Mouse (Mus musculus) brain, embryonic 18.5 days (tissue): ENCODE data around the gene Tob2.

Experiments
- DNase-seq: peaks from one replicate; pipeline ENCODE4 v3.0.0-alpha.2; 2012; ENCODE audit warnings: low read depth, low spot score

The Tob2 gene

DNA sequence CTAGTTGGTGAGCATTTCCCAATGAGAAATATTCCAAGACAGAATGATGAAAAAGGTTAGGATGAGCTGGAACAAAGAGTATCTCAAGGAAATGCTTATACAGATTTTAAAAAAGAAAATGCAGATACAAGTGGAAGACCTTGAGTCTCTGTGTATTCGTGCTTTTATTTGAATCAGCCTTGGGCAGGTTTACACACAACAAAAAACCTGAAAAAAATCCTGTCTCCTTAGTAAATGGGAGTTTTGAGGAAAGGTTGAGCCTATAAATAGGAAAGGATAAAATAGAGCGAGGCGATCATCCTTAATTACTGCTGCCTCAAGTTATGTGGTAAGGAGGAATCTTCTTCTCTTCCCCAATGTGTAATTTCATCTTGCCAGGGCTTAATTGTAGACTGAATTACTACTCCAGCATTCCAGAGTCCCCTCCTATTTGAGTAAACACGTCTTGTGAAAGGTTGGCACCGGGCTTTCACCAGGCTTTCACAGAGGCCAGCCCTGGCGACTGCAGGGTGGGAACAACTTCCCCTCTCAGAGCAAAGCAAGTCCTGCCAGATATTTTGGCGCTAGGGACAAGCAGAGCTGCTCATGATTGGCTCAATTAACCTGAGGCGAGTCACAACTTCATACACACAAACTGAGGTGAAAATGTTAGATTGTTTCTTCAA, 2.0 kb upstream of the Tob2 start:
- DNase-seq = no peak

DNA sequence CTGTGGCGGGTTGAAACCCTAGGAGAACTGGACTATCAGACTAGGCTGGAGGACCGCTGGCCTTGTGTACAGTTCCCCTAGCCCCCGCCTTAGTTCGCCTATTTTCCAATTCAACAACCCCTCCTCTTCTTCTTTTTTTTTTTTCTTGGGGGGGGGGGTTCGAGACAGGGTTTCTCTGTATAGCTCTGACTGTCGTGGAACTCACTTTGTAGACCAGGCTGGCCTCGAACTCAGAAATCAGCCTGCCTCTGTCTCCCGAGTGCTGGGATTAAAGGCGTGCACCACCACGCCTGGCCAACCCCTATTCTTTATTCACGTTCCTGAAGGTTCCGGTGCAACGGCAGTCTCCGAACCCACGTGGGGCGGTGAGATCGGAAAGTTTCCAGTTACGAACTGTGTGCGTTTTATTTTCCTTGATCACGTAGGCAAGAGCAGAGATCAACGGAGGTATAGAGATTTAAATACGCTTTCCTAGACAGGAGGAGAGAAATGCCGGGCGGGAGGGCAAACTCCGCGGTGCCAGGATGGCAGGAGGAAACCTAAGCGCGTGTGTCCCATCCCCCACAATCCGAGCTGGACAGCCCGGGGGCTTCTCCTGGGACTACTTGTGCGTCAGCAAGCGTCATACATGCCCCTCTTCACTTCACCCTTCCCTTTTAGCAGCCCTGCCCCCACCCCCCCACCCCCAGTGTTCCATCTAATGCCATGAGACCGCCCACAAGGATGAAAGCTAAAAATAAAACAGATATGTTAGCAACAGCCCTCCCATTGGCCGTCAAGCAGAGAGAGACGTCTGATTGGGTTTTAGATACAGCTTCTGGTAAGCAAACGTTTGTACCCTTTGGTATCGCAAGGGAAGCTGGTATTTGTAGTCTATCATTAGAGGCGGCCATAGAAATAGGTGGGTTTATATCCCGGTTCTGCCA, 997 bp upstream of the Tob2 start:
- DNase-seq = peak; percentile 97

DNA sequence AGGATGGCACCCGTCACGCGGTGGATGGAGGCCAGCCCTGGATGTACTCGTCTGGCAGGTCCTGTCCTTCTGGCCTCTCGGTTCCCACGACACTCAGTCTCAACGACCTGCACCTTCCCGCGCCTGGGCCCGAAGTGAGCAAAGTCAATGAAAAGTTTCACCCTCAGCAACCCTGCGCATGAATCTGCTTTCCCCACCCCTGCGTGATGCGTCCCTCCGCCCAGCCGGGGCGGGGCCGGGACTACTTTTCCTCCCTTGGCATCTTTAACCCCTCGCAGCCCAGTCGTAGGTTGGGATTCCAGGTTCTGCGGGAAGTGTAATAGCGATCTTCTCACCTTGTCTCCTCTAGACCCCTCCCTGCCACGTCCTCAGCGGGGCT, 469 bp downstream of the Tob2 start:
- no peak for DNase-seq

DNA sequence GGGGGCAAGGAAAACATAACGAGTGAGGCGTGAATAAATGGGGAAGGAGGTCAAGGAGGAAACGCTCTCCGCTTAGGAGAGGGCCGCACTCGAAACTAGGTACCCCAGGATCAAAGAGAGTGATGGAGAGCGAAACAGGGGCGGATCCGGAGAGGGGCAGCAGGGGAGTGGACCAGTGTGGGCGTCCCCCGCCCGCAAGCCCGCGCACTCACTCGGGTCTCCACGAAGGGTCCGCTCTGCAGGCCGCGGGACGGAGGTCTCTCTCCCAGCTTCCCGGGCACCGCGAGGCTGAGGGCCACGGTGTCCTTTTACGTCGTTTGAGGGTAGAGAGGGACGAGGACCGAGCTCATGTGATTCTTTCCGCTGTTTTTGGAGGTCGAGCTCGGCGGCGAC, 876 bp downstream of the Tob2 start:
- DNase-seq = no peak

DNA sequence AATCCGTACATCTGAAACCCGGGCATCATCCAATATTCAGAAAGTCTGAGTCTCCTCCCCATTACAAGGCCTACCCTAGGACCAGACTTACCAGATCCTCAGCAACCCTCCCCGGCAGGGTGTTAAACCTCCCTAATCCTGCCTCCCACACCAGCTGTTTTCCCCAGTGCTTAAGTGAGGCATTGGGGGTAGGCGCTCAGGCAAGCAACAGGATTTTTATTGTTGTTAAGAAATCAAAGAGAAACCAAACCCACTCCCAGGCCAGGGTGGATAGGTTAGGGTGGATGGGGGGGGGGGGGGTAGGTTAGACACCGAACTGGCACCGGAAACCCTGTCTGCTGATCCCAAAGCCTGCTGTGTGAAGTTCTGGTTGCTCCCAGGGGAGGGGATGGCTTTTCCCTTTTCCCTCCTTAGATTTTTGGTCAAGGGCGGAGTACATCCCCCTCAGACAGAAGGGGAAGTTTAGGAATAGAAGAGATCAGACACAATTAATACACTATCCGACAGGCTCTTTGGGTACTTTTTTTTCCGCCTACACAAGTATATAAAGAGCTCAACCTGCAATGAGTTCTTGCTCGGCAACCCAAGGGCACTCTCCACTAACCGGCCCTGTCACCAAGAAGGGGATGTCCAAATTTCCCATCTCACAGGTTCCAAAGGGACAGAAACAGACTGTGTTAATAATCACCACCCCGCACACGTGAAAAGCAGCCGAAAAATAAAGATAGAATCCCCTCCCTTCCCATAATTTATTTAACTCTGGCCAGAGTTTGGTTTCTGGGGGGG, 1.5 kb downstream of the Tob2 start:
- DNase-seq = no peak

DNA sequence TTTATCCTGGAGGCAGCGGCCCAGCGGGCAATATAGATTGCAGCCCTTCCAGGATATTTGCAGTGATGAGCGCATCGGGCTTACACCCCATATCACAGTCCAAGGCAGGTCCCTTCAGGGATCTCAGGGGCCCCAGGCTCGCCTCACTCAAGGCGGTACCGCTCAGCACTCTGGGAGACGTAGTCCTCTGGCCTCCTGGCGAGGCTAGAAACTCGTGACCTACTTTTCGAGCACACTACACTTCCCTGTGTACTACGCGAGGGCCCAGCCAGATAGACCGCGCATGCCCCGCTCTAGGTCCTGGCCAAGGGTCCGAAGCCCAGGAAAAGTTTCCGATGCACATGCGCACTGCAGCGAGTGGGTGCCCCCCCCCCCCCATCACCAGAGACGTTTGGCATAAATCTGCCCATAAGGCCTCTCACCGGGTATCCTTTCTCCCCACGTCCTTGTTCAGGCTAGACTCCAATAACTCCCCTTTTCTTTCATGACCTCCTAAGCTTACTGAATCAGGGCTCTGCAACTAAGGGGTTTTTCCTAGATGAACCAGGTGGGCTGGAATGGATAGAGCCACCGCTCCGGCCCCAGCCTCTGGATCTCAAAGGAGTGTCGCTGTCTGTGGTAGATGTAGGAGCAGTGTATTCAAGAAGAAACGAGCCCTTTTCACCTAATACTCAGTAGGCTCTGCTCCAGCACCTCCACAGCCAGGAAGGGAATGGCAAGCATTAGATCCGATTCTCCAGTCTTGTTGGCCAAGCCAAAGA, 2.4 kb downstream of the Tob2 start:
- DNase-seq = peak; percentile 84

DNA sequence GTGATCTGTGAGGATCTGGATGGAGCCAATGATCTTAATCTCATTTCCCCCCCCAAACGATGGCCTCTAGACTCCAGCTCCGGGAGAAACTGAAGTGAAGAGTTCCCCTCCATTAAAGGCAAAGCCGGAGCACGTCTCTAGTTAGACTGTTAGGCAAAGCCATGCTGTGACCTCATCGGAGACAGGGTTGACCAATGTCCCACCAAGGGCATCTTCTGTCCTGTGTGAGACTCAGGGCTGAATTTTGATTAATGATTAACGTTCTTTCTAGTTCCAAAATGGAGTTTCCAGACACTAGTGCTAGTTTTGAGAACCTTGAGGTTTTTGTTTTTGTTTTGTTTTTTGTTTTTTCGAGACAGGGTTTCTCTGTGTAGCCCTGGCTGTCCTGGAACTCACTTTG, 5.5 kb downstream of the Tob2 start:
- DNase-seq = no peak

DNA sequence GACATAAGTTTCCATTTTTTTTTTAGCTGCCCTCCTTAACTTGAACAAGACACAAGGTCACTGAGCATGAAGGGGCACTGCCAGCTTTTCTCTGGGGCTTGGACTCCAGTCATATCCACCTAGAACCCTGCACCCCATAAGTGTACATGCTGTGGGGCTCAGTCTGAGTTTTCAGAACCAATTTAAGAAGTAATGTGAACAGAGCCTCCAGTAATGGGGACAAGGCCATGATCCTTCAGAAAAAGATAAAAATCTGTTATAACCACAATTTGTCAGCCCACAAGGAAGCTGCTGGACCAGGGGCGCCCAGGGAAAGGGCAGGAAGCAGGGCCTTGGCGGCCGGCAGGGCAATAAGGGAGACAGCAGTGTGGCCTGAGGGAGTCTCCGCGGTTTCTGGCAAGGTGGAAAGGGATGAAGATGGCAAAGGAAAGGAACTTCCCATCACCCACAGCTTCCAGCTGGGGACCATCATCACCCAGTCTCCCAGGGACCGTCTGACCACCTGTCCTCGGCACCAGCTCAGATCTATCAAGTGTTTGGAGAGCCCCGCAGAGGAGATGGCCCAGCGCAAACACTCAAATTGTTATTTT, 6.1 kb downstream of the Tob2 start:
- no peak for DNase-seq

DNA sequence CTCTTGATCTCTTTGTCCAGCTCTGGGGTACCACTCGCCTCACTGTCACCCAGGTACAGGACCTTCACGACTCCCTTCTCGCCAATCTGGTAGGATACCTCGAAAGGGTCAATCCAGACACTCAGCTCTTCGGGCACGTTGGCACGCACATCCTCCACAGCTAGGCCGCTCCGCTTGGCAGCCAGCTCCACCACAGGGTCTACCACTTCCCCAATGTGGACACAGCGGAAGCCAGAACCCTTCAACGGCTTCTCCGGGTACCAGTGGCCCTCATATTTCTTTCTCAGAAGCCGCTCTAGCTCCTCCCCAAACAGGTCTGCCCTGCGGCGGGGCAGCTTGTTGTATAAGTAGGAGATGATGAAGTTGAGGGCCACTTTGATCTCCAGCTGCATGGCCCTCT, 7.2 kb downstream of the Tob2 start:
- no peak for DNase-seq

DNA sequence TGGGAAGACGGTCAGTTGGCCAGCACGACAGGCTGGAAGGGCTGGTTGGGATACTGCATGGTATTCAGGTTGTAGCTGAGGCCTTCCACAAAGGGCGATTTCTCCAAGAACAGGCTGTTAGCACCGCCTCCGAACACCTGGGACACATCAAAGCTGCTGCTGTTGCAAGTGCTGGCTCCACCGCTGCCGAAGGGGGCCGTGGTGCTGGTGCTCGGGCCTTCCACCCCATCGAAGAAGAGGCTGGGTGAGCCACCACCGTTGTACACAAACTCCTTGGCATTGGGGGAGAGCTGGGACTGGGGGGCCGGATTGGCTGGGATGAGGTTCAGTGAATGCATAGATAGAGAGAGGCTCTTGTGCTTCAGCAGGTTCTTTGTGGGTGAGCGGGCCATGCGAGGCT, 7.9 kb downstream of the Tob2 start:
- no peak for DNase-seq

DNA sequence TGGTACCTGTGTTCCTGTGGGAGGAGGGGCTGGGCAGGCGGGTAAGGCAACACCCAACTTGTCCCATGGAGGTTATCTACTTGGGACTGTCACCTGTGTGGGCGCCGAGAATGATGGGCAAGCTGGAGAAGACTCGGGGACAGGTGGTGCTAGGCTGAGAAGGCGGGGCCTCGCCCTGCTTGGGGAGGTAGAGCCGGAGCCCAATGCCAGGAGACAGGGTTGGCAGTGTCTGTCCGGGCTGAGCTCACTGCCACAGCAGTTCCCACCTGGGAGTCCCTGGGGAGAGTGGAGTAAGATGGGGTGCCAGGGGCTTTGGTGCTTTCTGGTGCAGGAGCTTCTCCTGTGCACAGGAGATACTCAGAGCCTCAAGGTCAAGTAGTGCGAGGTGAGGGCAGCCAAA, 9.5 kb downstream of the Tob2 start:
- no peak for DNase-seq

DNA sequence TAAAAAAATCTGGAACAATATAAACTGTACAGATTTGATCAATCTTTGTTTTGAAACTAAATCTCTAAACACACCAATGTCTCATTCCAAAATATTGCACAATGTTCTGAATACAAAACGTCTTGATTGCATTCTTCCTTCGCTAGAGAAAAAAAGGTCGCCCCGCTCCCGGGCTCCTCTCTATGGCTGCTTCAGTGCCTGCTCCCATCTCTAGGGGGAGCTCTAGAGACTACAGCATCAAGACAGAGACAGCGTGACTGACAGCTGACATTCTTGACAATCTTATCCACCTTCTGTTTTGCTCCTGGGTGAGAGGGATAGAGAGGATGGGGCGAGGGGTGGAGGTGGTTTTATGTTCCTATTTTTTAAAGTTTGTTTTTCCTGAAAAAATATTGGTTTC, 10.3 kb downstream of the Tob2 start:
- no peak for DNase-seq

DNA sequence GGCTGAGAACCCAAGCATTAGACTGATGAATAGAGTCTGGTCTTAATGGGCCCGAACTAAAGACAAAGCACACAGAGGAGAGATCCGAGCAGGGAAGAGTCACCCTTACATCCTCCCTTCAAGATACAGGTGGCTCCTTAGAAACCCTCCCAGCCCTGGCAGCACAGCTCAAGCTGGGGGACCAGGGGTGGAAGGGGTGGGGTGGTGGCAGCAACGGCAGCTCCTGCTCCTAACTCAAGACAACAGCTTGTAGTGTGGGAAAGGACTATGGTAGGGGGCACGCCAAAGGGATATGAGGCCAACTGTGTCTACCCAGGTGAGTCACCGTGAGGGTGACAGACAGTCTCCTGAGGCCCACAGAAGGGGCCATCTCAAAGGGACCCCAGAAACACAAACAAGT, 10.7 kb downstream of the Tob2 start:
- DNase-seq = no peak

DNA sequence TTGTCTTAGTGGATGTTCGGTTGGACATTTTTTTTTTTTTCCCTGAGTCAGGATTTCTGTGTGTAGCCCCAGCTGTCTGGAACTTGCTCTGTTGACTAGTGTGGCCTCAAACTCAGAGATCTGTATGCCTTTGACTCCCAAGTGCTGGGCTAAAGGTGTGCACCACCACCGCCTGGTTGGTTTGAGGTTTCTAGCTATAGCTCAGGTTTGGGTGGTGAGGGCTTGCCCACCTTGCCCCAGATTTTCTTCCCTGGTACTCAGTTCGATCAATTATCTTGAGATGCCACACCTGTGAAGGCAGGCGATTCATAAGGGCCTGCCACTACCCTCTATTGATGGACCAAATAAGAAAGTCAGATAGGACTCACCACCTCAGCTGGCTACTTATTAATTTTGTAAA, 11.4 kb downstream of the Tob2 start:
- DNase-seq = no peak

DNA sequence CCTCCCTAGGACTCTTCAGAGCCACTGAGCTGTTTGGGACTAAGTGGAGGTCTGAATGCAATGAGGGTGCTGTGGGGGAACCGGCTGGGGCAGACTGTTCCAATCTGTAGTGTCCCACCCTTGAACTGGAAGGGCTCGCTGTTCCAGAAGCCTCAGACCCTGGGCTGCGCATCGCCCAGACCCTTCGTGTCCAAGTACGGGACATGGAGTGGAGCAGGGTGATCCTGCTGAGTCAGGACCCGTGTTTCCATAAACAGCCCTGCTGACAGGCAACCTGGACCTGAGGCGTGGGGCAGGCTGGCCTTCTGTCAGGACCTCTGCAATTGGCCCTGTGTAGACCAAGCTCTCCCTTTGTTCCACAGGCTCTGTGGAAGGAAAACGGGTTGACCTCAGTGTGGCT, 11.8 kb downstream of the Tob2 start:
- no peak for DNase-seq

DNA sequence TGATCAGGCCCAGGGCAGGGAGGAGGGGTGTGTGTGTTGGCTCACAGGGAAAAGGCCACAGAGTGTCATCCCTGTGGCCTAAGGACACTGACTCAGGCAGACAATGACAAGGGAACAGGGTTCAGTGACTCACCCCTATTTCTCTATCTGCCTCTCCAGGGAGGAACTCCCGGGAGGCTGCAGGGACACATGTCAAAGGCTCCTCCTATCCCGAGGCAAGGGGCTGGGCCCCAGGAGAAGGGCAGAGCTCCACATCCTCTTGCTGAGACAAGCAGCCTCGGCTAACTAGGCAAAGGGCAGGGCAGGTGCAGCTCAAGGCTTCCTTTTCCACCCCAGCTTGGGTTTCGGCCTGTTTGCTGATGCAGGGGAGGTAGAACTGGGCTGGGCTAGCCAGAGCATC, 12.9 kb downstream of the Tob2 start:
- no peak for DNase-seq

DNA sequence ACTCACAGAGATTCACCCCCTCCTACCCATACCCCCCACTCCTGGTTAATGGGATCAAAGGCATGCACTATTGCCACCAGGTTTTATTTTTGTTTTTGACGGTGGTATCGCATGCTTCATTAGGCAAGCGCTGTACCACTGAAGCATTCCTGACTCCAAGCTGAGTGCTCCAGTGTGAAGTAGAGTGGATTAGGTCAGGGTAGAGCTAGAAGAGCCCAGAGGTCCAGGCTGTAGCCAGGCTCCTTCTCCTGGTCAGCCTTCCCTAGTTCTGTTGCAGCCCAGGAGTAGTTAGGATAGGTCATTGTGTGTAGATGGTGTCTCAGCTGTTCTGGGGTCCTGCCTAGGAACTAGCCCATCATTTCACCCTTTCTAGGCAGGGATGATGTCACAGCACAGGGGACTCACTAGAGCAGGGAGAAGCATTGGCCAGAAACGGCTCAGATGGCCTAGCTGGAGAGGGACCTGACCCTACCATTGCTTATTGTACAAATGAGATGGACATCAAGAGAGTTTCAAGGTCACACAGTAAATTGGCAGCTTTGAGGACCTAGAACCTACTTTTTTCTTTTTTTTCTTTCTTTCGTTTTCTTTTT, 13.5 kb downstream of the Tob2 start:
- no peak for DNase-seq

DNA sequence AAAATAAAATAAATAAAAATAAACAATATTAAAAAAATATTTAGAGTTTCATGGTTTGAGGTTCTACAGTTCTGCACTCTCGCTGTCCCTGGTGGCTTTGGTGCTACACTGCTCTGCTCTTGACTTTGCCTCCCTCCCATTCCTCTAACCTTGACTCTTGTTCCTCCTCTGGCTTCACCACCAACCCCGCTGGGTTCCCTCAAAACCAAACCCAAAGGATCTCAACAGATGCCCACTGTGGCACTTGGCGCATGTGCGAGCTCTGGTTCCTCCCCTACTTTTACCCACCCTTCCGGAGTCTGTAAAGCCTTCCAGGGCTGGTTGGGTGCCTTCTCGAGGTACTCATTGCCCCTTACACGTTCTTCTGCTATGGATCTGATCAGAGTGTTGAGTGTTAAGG, 16.3 kb downstream of the Tob2 start:
- DNase-seq = no peak

DNA sequence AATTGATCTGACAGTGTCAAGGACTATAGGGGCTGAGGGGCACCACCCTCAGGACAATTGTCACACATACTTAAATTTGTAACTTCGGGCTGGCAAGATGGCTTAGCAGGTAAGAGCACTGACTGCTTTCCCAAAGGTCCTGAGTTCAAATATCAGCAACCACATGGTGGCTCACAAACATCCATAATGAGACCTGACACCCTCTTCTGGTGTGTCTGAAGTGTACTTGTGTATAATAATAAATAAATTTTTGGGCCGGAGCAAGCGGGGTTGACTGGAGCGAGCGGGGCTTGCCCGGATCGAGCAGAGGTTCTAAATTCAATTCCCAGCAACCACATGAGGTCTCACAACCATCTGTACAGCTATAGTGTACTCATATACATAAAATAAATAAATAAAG, 18.3 kb downstream of the Tob2 start:
- no peak for DNase-seq

DNA sequence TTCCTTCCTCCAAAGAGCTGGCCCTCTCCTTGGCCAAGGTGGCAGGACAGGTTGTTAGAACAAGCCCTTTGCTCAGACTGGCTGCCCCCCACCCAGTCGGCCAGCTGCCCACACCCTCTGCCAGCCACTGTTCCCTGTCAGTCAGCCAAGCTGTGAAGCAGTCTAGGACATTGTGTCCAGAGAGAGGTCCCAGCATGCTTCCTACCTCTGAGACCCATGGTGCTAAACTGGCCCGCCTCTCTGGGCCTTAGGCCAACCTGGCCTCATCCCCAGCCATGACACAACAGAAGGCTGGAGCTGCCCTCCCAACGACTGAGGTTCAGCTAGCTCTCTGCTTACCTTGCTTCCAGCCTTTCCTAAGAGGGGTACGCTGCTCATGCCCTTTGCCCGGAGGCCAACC, 19.0 kb downstream of the Tob2 start:
- no peak for DNase-seq
